Mouse (Mus musculus): ENCODE results near the gene Gm128. TPM values are rescaled to one million over a fixed set of nuclear protein-coding genes. Genes with fewer than 3 reads are reported as not detected.

The Gm128 gene
- polyA plus RNA-seq, 1 experiment from 2014 or later, result 0.97 TPM

GRCm38 (mm10) chr3:95281216-95282126 is 40.1 kb upstream of the Gm128 start, which contains the start of the genes Mindy1 and Prune1:
TSS of gene Mindy1 (plus strand) at chr3:95281345.
TSS of gene Prune1 (minus strand) at chr3:95282076.
- Histone ChIP-seq H3K9me3 (no peaks in the 10 kb centered on the region), H3K4me3 (peak within 1 kb of the TSS; percentile 83), H3K27ac (peak within 1 kb of the TSS; percentile 95), H3K36me3 (no peaks in the 10 kb centered on the region), H3K4me1 (peaks cover 32% of the 10 kb centered on the region), H3K27me3 (ENCODE audit: insufficient read depth, poor library complexity, severe bottlenecking) (no peaks in the 10 kb centered on the region)
- peak; percentile 99 for DNase-seq (ENCODE audit: low spot score)
- under 1% methylated on average over 52 of the region's 53 CpGs for WGBS

- no peaks in the 10 kb centered on the region for H3K36me3 ChIP-seq
- peak overlapping the region; percentile 95 for H3K27ac ChIP-seq
- H3K9me3 ChIP-seq, result no peaks in the 10 kb centered on the region
- H3K4me3 ChIP-seq, result peak overlapping the region; percentile 83
- no peaks in the 10 kb centered on the region for H3K27me3 ChIP-seq (ENCODE audit: insufficient read depth, poor library complexity, severe bottlenecking)
- H3K4me1 ChIP-seq, result peaks cover 32% of the 10 kb centered on the region
- DNase-seq (ENCODE audit: low spot score), result no peak
- 14% methylated on average over 8 of the region's 8 CpGs for WGBS
Measured at GRCm38 (mm10) chr3:95280747-95281146, 39.3 kb upstream of the Gm128 start.

DNA sequence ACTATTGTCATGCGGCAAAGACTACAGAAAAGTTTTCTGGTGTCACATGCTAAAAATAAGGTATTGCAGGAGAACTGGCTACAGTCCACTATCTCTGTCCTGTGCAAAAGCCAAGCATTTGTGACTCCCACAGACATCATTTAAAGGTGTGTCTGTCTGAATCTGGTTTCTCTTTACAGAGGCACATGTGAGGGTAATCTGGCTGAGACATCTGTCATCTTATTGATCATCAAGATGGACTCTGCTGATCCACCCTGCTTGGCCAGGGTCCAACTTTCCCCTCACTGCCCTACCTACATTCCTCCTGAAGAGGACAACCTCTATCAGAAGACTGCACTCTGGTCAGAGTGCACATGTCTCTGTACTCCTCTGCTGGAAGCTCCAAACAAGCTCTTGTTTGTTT is 35.8 kb upstream of the Gm128 start:
- Histone ChIP-seq H3K36me3 (peaks cover 8% of the 10 kb centered on the region), H3K4me3 (no peak overlapping the region), H3K27me3 (ENCODE audit: insufficient read depth, poor library complexity, severe bottlenecking) (no peaks in the 10 kb centered on the region), H3K9me3 (no peaks in the 10 kb centered on the region), H3K4me1 (peaks cover 22% of the 10 kb centered on the region), H3K27ac (no peak overlapping the region)
- DNase-seq (ENCODE audit: low spot score), result no peak
- WGBS, result 90% methylated on average over 1 of the region's 1 CpGs

DNA sequence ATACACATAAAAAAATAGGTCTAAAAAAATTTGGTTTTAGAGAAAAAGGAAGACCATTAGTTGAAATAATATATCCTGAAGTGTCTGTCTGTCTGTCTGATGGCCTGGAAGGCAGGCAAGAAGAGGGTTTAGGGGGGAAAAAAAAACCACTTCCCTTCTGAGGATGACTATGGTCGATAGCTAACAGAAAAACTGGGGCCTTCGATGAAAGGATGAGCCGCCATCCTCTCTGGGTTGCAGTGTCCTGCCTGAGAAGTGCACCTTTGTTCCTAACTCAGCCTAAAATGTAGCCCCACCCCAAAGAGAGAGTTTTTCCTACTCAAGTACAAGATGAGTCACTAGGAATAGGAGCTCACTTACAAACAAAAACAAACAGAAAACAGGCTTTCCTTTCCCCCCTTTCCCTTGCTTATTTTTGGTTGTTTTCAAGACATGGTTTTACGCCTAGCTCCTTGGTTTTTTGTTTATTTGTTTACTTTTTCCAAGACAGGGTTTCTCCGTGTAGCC is 35.1 kb upstream of the Gm128 start:
- DNase-seq (ENCODE audit: low spot score), result no peak
- WGBS, result 72% methylated on average over 5 of the region's 5 CpGs
- Histone ChIP-seq H3K4me3 (no peak overlapping the region), H3K27ac (no peak overlapping the region), H3K36me3 (peaks cover 8% of the 10 kb centered on the region), H3K4me1 (peaks cover 22% of the 10 kb centered on the region), H3K9me3 (no peaks in the 10 kb centered on the region), H3K27me3 (ENCODE audit: insufficient read depth, poor library complexity, severe bottlenecking) (no peaks in the 10 kb centered on the region)

DNA sequence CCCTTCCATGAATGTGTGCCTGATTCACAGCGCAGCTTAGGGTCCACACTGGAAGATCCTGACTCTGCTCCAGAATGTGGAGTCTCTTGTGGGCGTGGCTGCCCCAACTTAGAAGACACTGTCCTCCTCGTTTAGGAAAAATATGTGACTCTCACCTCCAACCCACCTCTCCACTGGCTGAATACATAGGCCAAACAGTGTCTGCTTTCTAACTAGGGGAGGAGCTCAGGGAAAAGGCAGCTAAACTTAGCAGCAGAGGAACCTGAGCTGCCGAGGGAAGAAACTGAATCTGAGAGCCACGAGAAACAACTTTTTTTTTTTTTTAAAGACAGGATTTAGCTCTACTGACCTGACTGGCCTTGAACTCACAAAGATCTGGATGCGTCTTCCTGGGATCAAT is 33.8 kb upstream of the Gm128 start:
- Histone ChIP-seq H3K9me3 (no peaks in the 10 kb centered on the region), H3K27me3 (ENCODE audit: insufficient read depth, poor library complexity, severe bottlenecking) (no peaks in the 10 kb centered on the region), H3K4me1 (peaks cover 18% of the 10 kb centered on the region), H3K4me3 (no peak overlapping the region), H3K36me3 (peaks cover 8% of the 10 kb centered on the region), H3K27ac (peak overlapping the region; percentile 47; the same call in 1 of the 2 replicates)
- 66% methylated on average over 6 of the region's 6 CpGs for WGBS
- DNase-seq (ENCODE audit: low spot score), result no peak

GRCm38 (mm10) chr3:95274453-95274852 is 33.1 kb upstream of the Gm128 start:
- H3K36me3 ChIP-seq, result peaks cover 8% of the 10 kb centered on the region
- H3K4me3 ChIP-seq, result no peak overlapping the region
- H3K27me3 ChIP-seq (ENCODE audit: insufficient read depth, poor library complexity, severe bottlenecking), result no peaks in the 10 kb centered on the region
- no peaks in the 10 kb centered on the region for H3K9me3 ChIP-seq
- peaks cover 22% of the 10 kb centered on the region for H3K4me1 ChIP-seq
- DNase-seq (ENCODE audit: low spot score), result no peak
- 90% methylated on average over 4 of the region's 4 CpGs for WGBS
- no peak overlapping the region for H3K27ac ChIP-seq

DNA sequence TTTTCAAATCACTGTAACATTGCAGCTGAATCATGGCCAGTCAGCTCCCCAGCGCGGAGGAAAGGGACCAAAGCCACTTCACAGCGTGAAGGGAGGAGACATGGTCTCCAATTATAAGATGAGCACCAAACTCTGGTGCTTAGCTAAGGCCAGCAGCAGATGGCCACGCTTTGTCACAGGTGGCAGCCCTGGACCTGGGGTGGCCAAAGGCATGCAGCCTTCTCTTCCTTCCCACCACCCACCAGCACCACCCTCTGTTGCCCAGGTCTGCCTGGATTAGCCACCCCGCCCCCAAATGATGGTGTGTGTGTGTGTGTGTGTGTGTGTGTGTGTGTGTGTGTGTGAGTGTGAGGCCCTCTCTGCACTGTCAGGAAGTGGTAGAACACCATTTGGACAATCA is 32.1 kb upstream of the Gm128 start:
- Histone ChIP-seq H3K27me3 (ENCODE audit: insufficient read depth, poor library complexity, severe bottlenecking) (no peaks in the 10 kb centered on the region), H3K36me3 (peaks cover 14% of the 10 kb centered on the region), H3K4me3 (no peak overlapping the region), H3K9me3 (no peaks in the 10 kb centered on the region), H3K27ac (no peak overlapping the region), H3K4me1 (peaks cover 30% of the 10 kb centered on the region)
- DNase-seq (ENCODE audit: low spot score), result no peak
- 82% methylated on average over 5 of the region's 5 CpGs for WGBS

DNA sequence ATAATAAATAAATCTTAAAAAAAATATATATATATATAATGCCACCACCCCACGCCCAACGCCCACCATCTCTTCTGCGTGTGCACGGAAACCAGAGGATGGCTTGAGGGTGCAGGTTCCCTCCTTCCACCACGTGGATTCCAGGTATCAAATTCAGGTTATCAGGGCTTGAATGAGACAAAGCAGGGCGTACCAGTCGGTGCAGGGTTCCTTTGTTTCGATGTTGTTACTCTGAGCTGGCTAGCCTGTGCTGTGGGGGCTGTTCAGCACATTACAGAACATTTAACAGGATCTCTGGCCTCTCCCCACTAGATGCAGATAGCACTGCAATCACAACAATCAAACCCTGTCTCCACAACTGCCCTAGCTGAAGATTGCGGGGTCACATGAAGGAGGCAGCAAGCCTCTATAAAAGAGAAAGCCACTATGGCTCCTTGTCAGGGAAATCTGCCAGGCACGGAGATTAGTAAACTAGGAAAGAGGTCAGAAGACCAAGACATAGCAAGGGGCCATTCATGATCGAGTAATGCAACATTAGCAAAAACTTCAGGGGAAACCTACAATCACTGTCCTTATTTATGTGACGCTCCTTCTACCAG is 29.5 kb upstream of the Gm128 start:
- Histone ChIP-seq H3K36me3 (peaks cover 39% of the 10 kb centered on the region), H3K27ac (peak overlapping the region; percentile 37; the same call in 1 of the 2 replicates), H3K9me3 (no peaks in the 10 kb centered on the region), H3K4me1 (peaks cover 20% of the 10 kb centered on the region), H3K27me3 (ENCODE audit: insufficient read depth, poor library complexity, severe bottlenecking) (no peaks in the 10 kb centered on the region), H3K4me3 (no peak overlapping the region)
- DNase-seq (ENCODE audit: low spot score), result no peak
- 79% methylated on average over 12 of the region's 12 CpGs for WGBS

GRCm38 (mm10) chr3:95269789-95270188 is 28.4 kb upstream of the Gm128 start:
- Histone ChIP-seq H3K27me3 (ENCODE audit: insufficient read depth, poor library complexity, severe bottlenecking) (no peaks in the 10 kb centered on the region), H3K4me1 (peaks cover 20% of the 10 kb centered on the region), H3K36me3 (peaks cover 45% of the 10 kb centered on the region), H3K27ac (no peak overlapping the region), H3K4me3 (no peak overlapping the region), H3K9me3 (no peaks in the 10 kb centered on the region)
- 76% methylated on average over 5 of the region's 5 CpGs for WGBS
- DNase-seq (ENCODE audit: low spot score), result no peak

GRCm38 (mm10) chr3:95267855-95268254 is 26.5 kb upstream of the Gm128 start:
- peaks cover 17% of the 10 kb centered on the region; the same call in 1 of the 2 replicates for H3K4me1 ChIP-seq
- H3K4me3 ChIP-seq, result no peak overlapping the region
- no peak overlapping the region for H3K27ac ChIP-seq
- H3K27me3 ChIP-seq (ENCODE audit: insufficient read depth, poor library complexity, severe bottlenecking), result no peaks in the 10 kb centered on the region
- H3K36me3 ChIP-seq, result peaks cover 57% of the 10 kb centered on the region
- no peaks in the 10 kb centered on the region for H3K9me3 ChIP-seq
- no peak for DNase-seq (ENCODE audit: low spot score)

DNA sequence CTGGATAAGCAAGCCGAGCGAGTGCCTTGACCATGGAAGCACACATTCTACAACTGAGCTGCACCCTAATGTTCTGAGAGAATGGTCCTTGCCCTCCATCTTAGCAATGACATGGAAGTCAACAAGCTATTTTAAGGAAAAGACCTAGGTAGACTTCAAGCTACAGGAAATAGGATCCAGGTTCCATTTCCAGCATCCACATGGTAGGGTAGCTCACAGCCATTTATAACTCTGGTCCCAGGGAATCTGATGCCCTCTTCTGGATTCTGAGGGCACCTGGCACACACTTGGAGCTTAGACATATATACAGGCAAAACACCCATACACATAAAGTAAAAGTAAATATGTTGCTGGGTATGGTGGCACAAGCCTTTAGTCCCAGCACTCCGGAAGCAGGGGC is 24.7 kb upstream of the Gm128 start:
- Histone ChIP-seq H3K36me3 (peaks cover 74% of the 10 kb centered on the region), H3K9me3 (no peaks in the 10 kb centered on the region), H3K27ac (no peak overlapping the region), H3K27me3 (ENCODE audit: insufficient read depth, poor library complexity, severe bottlenecking) (no peaks in the 10 kb centered on the region), H3K4me1 (peaks cover 17% of the 10 kb centered on the region; the same call in 1 of the 2 replicates), H3K4me3 (no peak overlapping the region)
- 92% methylated on average over 3 of the region's 3 CpGs for WGBS
- no peak for DNase-seq (ENCODE audit: low spot score)

GRCm38 (mm10) chr3:95264724-95265123 is 23.3 kb upstream of the Gm128 start:
- Histone ChIP-seq H3K4me3 (no peak overlapping the region), H3K36me3 (peaks cover 87% of the 10 kb centered on the region), H3K9me3 (no peaks in the 10 kb centered on the region), H3K27me3 (ENCODE audit: insufficient read depth, poor library complexity, severe bottlenecking) (no peaks in the 10 kb centered on the region), H3K27ac (no peak overlapping the region), H3K4me1 (peaks cover 15% of the 10 kb centered on the region; the same call in 1 of the 2 replicates)
- WGBS, result 91% methylated on average over 1 of the region's 1 CpGs
- no peak for DNase-seq (ENCODE audit: low spot score)

Data from heart, embryonic 10.5 days (tissue).